Mouse (Mus musculus) MEL (cell line): ENCODE results near the gene Unc13b. TPM values are rescaled to one million over a fixed set of nuclear protein-coding genes. Genes with fewer than 3 reads are reported as not detected.

Experiments used
- DNase-seq: peaks from one replicate; pipeline ENCODE4 v3.0.0; 2011; ENCODE audit warnings: low read depth, low spot score
- H3K27ac ChIP-seq: 2 replicates; pipeline ENCODE4 v1.5.1; 2012; ENCODE audit warnings: low read depth, mild to moderate bottlenecking, control low read depth, low read length, moderate library complexity; ENCODE audit not compliant: control insufficient read depth
- H3K27me3 ChIP-seq, 2 experiments: fragments of 150-350 bp in 1 of 2; sonication (generic) in 1 of 2; 2 replicates each; pipeline ENCODE4 v1.6.1; 2012; ENCODE audit warnings: low read length in 2 of 2, mild to moderate bottlenecking in 2 of 2, improper control_type of control experiment in 1 of 2, moderate library complexity in 1 of 2; ENCODE audit not compliant: insufficient read depth in 2 of 2, control insufficient read depth in 1 of 2
- H3K36me3 ChIP-seq, 2 experiments: 2 replicates each; pipeline ENCODE4 v1.6.1; 2012 to 2014; ENCODE audit warnings: low read length in 2 of 2, improper control_type of control experiment in 1 of 2, inconsistent platforms in 1 of 2, mild to moderate bottlenecking in 1 of 2; ENCODE audit not compliant: insufficient read depth in 2 of 2, control insufficient read depth in 1 of 2
- H3K4me1 ChIP-seq, 2 experiments: fragments of 150-350 bp in 1 of 2; sonication (generic) in 1 of 2; 2 replicates each; pipeline ENCODE4 v1.6.1; 2012; ENCODE audit warnings: low read length in 2 of 2, improper control_type of control experiment in 1 of 2, mild to moderate bottlenecking in 1 of 2; ENCODE audit not compliant: insufficient read depth in 2 of 2, control insufficient read depth in 1 of 2
- H3K4me3 ChIP-seq, 2 experiments: fragments of 150-350 bp in 1 of 2; sonication (generic) in 1 of 2; 2 replicates each; pipeline ENCODE4 v1.5.1; 2012; ENCODE audit warnings: low read depth in 2 of 2, low read length in 2 of 2, mild to moderate bottlenecking in 2 of 2, moderate library complexity in 2 of 2, control low read depth in 1 of 2, improper control_type of control experiment in 1 of 2; ENCODE audit not compliant: control insufficient read depth in 1 of 2, insufficient read depth in 1 of 2
- H3K79me2 ChIP-seq: 2 replicates; pipeline ENCODE4 v1.6.1; 2012; ENCODE audit warnings: mild to moderate bottlenecking, low read length, moderate library complexity; ENCODE audit not compliant: control insufficient read depth, poor library complexity, insufficient read depth
- H3K9ac ChIP-seq: 2 replicates; pipeline ENCODE4 v1.6.1; 2012; ENCODE audit warnings: low read depth, mild to moderate bottlenecking, control low read depth, low read length, moderate library complexity; ENCODE audit not compliant: control insufficient read depth, poor library complexity, severe bottlenecking
- H3K9me3 ChIP-seq: fragments of 150-350 bp; sonication (generic); replicated peaks from 2 replicates; pipeline ENCODE4 v1.6.1; 2012; ENCODE audit warnings: mild to moderate bottlenecking, low read length, improper control_type of control experiment, moderate library complexity; ENCODE audit not compliant: insufficient read depth
- BHLHE40 ChIP-seq: IDR thresholded peaks from 2 replicates; pipeline ENCODE4 v1.6.1; 2012; ENCODE audit warnings: low read depth, mild to moderate bottlenecking, inconsistent platforms, low read length, improper control_type of control experiment, borderline replicate concordance
- CHD2 ChIP-seq: IDR thresholded peaks from 2 replicates; pipeline ENCODE4 v1.6.1; 2011; ENCODE audit warnings: low read length, improper control_type of control experiment
- CTCF ChIP-seq, 3 experiments: IDR thresholded peaks in 2 of 3; conservative IDR thresholded peaks in 1 of 3; 2 replicates each; pipeline ENCODE4 v1.5.1; 2011 to 2012; ENCODE audit warnings: low read length in 3 of 3, low read depth in 2 of 3, mild to moderate bottlenecking in 2 of 3, improper control_type of control experiment in 1 of 3, inconsistent platforms in 1 of 3, mixed read lengths in 1 of 3, moderate library complexity in 1 of 3; ENCODE audit not compliant: control insufficient read depth in 1 of 3, insufficient read depth in 1 of 3, poor library complexity in 1 of 3, severe bottlenecking in 1 of 3
- EP300 ChIP-seq, 2 experiments: IDR thresholded peaks; 2 replicates each; pipeline ENCODE4 v1.6.1; 2011; ENCODE audit warnings: improper control_type of control experiment in 2 of 2, low read length in 2 of 2, low read depth in 1 of 2, mild to moderate bottlenecking in 1 of 2
- GATA1 ChIP-seq: IDR thresholded peaks from 2 replicates; pipeline ENCODE4 v1.6.1; 2011; ENCODE audit warnings: low read depth, low read length, improper control_type of control experiment
- JUND ChIP-seq: IDR thresholded peaks from 2 replicates; pipeline ENCODE4 v1.6.1; 2011; ENCODE audit warnings: low read depth, mild to moderate bottlenecking, improper control_type of control experiment, low read length
- KAT2A ChIP-seq: conservative IDR thresholded peaks from 2 replicates; pipeline ENCODE4 v1.6.1; 2012; ENCODE audit warnings: low read depth, low read length, improper control_type of control experiment, inconsistent platforms
- MAFK ChIP-seq: IDR thresholded peaks from 2 replicates; pipeline ENCODE4 v1.6.1; 2011; ENCODE audit warnings: low read depth, mild to moderate bottlenecking, low read length, improper control_type of control experiment, borderline replicate concordance
- MXI1 ChIP-seq: IDR thresholded peaks from 2 replicates; pipeline ENCODE4 v1.6.1; 2011; ENCODE audit warnings: mild to moderate bottlenecking, low read depth, low read length, improper control_type of control experiment
- MYC ChIP-seq: IDR thresholded peaks from 2 replicates; pipeline ENCODE4 v1.6.1; 2011; ENCODE audit warnings: low read depth, mild to moderate bottlenecking, low read length, improper control_type of control experiment, moderate library complexity
- NELFE ChIP-seq: IDR thresholded peaks from 2 replicates; pipeline ENCODE4 v1.6.1; 2011; ENCODE audit warnings: low read depth, low read length, improper control_type of control experiment
- POLR2A ChIP-seq, 2 experiments: IDR thresholded peaks; 2 replicates each; pipeline ENCODE4 v1.6.1; 2011 to 2012; ENCODE audit warnings: low read length in 2 of 2, mild to moderate bottlenecking in 2 of 2, control low read depth in 1 of 2, improper control_type of control experiment in 1 of 2, low read depth in 1 of 2, moderate library complexity in 1 of 2; ENCODE audit not compliant: control insufficient read depth in 1 of 2, insufficient read depth in 1 of 2, poor library complexity in 1 of 2
- RAD21 ChIP-seq: IDR thresholded peaks from 2 replicates; pipeline ENCODE4 v1.6.1; 2011; ENCODE audit warnings: mild to moderate bottlenecking, low read depth, low read length, improper control_type of control experiment
- TAL1 ChIP-seq: IDR thresholded peaks from 2 replicates; pipeline ENCODE4 v1.6.1; 2012; ENCODE audit warnings: mild to moderate bottlenecking, inconsistent platforms, low read length, moderate library complexity, mixed read lengths
- TBP ChIP-seq: IDR thresholded peaks from 2 replicates; pipeline ENCODE4 v1.8.0; 2011; ENCODE audit warnings: low read depth, low read length, improper control_type of control experiment
- TCF12 ChIP-seq: IDR thresholded peaks from 2 replicates; pipeline ENCODE4 v1.6.1; 2014; ENCODE audit warnings: low read depth, mild to moderate bottlenecking, inconsistent platforms, low read length, improper control_type of control experiment, moderate library complexity
- USF1 ChIP-seq: IDR thresholded peaks from 2 replicates; pipeline ENCODE4 v1.6.1; 2014; ENCODE audit warnings: low read depth, mild to moderate bottlenecking, inconsistent platforms, low read length, improper control_type of control experiment, moderate library complexity
- USF2 ChIP-seq, 2 experiments: IDR thresholded peaks; 2 replicates each; pipeline ENCODE4 v1.6.1; 2011 to 2012; ENCODE audit warnings: improper control_type of control experiment in 2 of 2, low read length in 2 of 2, borderline replicate concordance in 1 of 2, inconsistent platforms in 1 of 2, low read depth in 1 of 2, mild to moderate bottlenecking in 1 of 2; ENCODE audit not compliant: insufficient read depth in 1 of 2
- ZKSCAN1 ChIP-seq: IDR thresholded peaks from 2 replicates; pipeline ENCODE4 v1.6.1; 2012; ENCODE audit warnings: low read depth, mild to moderate bottlenecking, inconsistent platforms, low read length, improper control_type of control experiment, moderate library complexity
- ZMIZ1 ChIP-seq: IDR thresholded peaks from 2 replicates; pipeline ENCODE4 v1.6.1; 2012; ENCODE audit warnings: low read depth, mild to moderate bottlenecking, inconsistent platforms, low read length, improper control_type of control experiment, moderate library complexity
- polyA plus RNA-seq, 2 experiments: library from polyadenylated mRNA; stranded (reverse) in 1 of 2; unstranded in 1 of 2; fragments of >175 nt in 1 of 2; fragments of >200 nt in 1 of 2; gene quantifications; 2 replicates each; pipeline versions ENCODE4 v1.2.1 to v1.2.4; 2012; ENCODE audit warnings: low replicate concordance in 2 of 2, low read depth in 1 of 2; ENCODE audit not compliant: insufficient read length in 2 of 2, insufficient read depth in 1 of 2, missing spikeins in 1 of 2
- total RNA-seq: library from RNA; depleted of rRNA; stranded (reverse); fragments of 300-350 nt; gene quantifications from 2 replicates; pipeline ENCODE4 v1.2.3, GENCODE M21; 2012

The Unc13b gene
- total and polyA plus RNA-seq, 3 experiments: 5.4 to 9.6 TPM; not detected in 1

- Histone ChIP-seq H3K9ac (no peak overlapping the region), H3K27ac (no peak overlapping the region), H3K4me3 (no peak overlapping the region), H3K9me3 (no peaks in the 10 kb centered on the region), H3K79me2 (no peaks in the 10 kb centered on the region), H3K4me1 (no peaks in the 10 kb centered on the region), H3K27me3 (no peaks in the 10 kb centered on the region), H3K36me3 (no peaks in the 10 kb centered on the region)
- no peak for TF ChIP-seq ZKSCAN1
- TF ChIP-seq RAD21: no peak
- no peak for TF ChIP-seq USF1
- no peak for TF ChIP-seq MXI1
- DNase-seq: no peak
Measured at GRCm38 (mm10) chr4:43206989-43207388, 148.2 kb downstream of the Unc13b start.

DNA sequence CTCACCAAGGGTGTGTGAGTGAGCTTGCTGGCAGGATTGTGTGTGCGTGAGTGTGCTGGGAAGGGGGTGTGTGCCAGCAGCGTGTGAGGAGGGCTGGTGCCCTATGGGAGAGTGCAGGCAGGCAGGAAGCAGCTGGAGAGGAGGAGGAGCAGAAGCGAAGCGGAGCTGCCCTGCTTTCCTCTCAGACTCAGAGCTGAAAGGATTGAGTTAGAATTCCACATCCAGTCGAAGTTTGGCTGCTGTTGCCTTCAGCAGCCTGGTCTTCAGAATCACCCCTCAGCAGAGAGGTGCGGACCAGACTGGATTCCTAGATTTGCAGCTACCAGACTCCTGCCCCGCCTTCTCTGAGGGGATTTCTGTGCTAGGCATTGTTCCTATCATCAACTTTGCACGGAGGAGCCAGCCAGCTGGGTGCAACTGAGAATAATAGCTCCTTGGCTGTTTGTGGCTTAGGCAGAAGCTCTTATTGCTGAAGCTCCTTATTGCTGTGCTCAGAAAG, 150.4 kb downstream of the Unc13b start:
- Histone ChIP-seq H3K4me1 (no peaks in the 10 kb centered on the region), H3K36me3 (no peaks in the 10 kb centered on the region), H3K9me3 (no peaks in the 10 kb centered on the region), H3K27ac (no peak overlapping the region), H3K27me3 (no peaks in the 10 kb centered on the region), H3K79me2 (no peaks in the 10 kb centered on the region), H3K4me3 (no peak overlapping the region), H3K9ac (no peak overlapping the region)
- TF ChIP-seq CTCF (IDR thresholded peaks at IDR 0.05 in 2 of 3, conservative IDR thresholded peaks at IDR 0.05 in 1 of 3; ENCODE audit: control insufficient read depth in 1 of 3, insufficient read depth in 1 of 3, low read depth in 2 of 3, low read length in 3 of 3, poor library complexity in 1 of 3, severe bottlenecking in 1 of 3): no peak
- no peak for TF ChIP-seq TAL1
- no peak for TF ChIP-seq NELFE
- no peak for TF ChIP-seq RAD21
- no peak for TF ChIP-seq USF2 (IDR thresholded peaks at IDR 0.05; ENCODE audit: borderline replicate concordance in 1 of 2, insufficient read depth in 1 of 2, low read depth in 1 of 2, low read length in 2 of 2)
- no peak for TF ChIP-seq KAT2A
- TF ChIP-seq GATA1: no peak
- TF ChIP-seq TBP: no peak
- TF ChIP-seq CHD2: no peak
- no peak for TF ChIP-seq MAFK
- TF ChIP-seq JUND: no peak
- no peak for TF ChIP-seq ZMIZ1
- no peak for TF ChIP-seq TCF12
- no peak for TF ChIP-seq POLR2A (IDR thresholded peaks at IDR 0.05; ENCODE audit: control insufficient read depth in 1 of 2, insufficient read depth in 1 of 2, low read depth in 1 of 2, low read length in 2 of 2, poor library complexity in 1 of 2)
- TF ChIP-seq ZKSCAN1: no peak
- TF ChIP-seq MYC: no peak
- no peak for TF ChIP-seq EP300 (IDR thresholded peaks at IDR 0.05; ENCODE audit: low read depth in 1 of 2, low read length in 2 of 2)
- TF ChIP-seq BHLHE40: no peak
- DNase-seq: no peak
